Mouse (Mus musculus): ENCODE measurements at regions not wholly inside any gene's neighbourhood (a gene's known extent, or its start where the extent isn't known, plus 50 kb on each side); places are given as distances from the start of the nearest gene placed in this dataset.

DNA sequence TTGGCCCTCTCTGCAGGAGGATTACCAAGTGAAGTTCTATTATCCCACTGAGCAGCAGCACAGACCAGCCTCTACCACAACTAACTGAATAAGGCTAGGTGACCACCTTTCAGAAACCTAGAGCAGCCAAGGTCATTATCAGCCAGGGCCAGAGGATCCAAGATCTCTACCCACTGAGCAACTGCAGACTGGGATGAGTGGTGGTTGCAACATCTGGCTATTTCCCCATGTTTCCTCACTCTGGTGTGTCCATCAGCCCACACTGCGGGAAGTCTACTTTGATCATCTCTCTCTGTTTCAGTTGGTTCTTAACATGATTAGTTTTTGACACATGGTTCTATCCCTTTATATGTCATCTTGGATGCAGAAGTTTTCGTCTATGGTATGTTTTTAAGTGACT is 157.2 kb downstream of the Cog6 start:
- no peak for DNase-seq

DNA sequence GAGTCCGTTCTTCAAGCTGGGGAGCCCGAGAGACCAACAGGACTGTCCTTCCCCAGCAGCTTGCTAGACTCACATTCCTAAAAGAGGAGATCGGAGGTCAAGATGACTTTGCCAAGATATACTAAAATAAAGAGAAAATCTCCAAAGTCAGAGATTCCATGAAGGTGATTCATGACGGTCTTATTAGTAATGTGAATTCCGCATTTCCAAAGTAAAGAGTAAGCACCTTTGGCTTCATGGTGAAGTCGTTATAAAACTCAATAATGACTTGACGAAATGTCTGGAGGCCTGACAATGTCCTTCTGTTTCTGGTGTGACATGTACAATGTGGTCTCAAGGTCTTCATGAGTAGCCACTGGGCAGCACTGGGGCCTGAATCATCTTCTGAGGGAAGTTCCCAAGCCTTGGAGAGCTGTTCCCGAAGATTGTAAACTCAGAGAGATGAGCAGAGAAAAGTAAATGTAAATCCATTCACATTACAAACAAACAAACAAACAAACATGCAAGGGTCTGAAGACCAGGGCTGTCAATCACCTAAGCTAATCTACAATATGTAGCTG is 157.7 kb downstream of the Cog6 start:
- DNase-seq, result no peak

DNA sequence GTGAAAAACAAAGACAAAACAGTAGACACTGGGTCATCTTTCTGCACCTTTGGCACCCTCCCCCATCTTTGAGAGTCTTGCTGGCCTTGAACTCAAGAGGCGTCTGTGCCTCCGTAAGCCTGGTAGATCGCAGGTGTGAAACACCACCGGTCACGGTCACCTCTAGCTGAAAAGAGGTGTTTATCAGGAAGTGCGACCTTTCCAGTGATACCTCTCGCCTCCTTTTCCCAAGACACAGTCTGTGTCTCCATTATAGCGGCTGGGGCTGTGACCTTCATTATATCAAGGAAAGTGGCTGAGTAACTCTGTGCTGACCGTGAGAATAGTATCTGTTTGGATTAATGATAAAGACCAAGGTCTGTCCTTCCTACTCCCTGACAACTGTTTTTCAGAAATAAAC is 158.8 kb downstream of the Cog6 start:
- DNase-seq, result no peak

DNA sequence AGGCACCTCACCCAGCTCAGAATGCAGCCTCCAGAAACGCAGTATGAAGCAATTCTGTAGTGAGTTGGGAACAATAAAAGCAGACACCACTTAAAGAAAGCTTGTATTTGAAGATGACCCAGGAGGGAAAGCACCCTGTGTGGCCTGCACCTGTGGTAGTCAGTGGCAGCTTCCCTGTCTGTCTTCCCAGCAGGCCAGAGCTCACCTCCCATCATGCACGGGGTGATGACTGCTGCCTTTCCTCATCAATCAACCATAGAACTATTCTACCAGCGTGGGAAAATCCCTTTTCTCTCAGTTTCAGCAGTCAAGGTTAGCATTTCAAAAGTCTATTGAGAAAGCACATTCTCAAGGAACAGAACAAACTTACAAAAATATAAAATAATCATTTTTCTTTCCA is 160.0 kb downstream of the Cog6 start:
- no peak for DNase-seq

DNA sequence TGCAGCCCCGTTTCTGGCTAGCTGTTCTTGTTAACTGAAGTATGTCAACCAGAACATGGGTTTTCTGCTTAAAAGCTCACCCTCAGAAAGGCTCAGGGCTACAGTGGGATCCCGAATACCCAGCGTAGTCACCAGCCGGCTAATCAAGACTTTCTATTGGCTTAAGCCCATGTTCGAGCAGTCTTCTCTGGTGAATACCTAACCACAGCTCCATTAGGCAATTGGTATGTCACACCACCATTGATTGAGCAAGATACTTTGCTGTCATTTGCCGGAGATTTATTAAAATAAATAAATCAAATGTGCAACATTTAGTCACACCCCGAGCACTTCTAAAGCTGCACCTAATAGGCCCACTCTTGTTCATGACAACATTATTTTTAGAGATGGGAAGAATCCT is 162.5 kb downstream of the Cog6 start:
- DNase-seq, result no peak

DNA sequence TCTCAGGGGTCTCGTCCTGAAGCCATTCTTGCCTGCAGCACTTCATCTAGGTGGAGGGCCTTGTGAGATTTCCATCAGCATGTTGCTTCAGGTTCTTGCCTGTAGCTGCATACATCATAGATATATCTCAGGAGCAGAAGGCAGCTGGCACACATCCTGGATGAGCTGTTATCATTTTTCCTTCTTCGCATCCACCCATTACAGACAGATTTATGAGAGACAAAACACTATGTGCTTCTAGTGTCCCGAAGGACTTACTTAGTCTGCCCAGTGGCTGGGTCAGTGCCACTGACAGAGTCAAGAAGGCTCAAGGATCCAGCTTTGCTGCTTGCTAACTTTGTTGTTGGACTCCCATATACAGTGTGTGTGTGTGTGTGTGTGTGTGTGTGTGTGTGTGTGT is 163.9 kb downstream of the Cog6 start:
- DNase-seq, result no peak

DNA sequence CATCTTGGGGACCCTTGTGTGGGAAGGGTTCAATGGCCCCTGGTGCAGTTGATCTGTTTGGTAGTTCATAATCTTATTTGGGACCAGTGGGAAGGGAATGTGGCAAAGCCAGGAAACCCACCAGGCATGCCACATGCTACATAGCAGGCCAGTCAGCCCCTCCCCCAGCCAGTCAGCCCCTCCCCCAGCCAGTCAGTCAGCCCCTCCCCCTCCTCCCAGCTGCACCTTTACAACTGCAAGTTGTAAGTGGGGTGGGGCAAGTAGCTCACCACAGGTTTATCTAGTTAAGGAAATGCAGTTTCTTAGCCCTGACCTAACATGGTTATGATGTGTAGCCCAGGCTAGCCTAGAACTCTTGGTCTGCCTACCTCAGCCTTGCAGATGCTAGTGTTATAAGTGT is 171.9 kb downstream of the Cog6 start:
- no peak for DNase-seq

DNA sequence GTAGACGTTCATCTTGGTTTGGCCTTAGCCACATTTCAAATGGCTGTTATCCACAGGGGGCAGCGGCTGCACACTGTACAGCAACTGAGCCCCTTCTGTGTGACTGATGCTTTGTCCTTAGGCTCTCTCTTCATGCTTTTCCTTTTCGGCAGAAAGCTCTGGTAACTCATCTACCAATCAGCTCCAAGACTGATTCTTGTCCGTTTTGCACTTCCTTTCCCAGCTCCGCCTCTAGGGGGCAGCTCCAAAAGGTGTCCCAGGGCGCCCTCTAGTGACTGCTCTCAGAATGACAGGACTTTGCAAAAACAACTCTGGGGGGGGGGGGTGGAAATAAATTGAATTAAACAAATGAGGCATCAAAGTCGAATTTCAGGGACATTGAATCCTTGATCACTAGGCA is 173.0 kb downstream of the Cog6 start:
- peak; percentile 76 to 82 for DNase-seq

DNA sequence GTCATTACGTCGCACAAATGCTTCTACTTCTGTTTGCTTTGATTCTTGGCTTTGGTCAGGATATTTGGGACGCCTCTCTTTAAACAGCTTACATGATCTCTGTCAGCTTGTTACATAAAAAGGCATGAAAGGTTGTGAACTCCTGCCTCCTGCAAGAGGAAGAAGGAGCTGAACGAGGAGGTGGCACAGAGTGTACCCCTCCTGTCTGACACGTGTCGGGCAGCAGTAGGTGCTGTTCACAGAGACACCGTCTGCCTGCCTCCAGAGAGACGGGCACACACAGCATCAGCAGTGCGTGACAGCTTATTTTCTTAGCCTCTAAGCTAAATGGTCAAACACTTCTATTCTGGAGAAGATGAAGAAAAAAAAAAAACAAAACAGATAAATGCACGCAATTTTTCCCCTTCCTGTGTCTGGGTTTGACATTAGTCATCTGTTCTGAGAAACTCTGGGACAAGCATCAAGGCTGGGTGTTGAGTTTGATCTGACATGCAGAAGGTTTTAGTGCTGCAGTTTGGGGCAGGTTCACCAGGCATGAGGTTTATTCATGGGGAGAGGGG is 174.1 kb downstream of the Cog6 start:
- no peak for DNase-seq

DNA sequence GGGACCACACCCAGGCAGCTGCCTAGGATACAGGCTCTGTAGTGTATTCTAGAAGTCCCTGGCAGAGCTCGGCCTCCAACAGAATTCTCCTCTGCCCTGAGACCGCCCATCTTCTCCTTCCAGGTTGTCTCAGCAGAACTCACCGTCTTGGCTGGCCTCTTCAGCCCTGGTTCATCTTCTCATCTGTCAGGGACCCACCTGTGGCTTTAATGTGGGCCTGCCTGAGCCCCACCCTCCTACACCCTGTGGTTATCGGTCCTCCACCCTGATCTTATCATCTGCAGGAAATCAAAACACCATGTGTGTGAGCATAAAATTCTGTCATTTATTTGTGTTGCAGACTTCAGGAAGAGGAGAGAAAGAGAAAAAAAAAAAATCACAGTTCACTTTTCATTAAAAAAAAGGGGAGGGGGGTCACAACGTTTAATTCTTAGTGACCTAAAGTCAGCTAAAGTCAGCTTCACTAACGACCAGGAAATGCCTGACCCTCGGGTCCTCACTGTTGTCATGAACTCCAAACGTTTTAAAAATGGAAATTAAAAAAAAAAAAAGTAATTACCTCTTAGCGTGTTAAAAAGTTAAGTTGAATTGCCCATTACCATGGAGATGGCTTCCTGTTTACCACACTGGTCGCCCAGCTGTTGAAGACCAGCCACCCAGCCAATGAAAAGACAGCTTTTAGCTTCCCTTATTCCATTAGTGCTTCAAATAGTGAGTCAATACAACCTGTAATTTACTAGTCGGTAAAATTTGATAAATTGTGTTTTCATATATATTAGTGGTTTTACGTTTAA is 176.7 kb downstream of the Cog6 start:
- DNase-seq, result no peak

DNA sequence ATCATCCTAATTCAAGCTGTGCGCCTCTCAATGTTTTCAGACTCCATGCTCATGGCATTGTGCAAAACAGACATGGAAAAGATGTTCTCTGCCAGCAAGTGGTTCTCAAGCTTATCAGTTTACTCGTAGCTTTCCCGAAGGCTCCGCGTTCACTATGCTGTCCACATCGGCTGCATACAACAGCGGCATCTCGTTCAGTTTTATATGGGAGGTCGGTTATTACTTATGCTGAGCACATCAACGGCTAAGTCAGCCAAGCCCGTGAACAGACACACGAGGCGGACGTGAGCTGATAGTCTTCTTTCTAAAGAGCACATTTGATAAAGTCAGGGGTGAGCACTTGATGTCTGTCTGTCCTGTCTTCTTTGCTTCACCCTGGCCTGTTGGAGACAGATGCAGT is 179.0 kb downstream of the Cog6 start:
- no peak for DNase-seq

DNA sequence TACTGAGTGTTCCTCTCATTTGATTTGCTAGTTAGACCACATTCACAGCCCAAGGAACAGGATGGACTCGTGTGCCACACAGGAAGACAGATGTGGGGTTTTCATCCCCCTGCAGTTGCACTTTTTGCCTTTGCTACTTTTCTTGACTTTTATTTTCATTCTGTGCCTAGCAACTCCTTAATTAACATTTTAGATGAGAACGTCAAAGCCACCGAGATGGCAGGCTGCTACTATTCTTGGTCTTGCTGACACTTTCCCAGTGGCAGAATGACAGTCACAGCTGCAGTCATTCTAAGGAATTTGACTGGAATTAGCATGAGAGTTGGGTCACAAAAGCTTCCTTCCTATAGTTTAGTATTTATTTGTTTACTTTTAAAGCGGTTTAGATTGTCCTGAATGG is 179.5 kb downstream of the Cog6 start:
- no peak for DNase-seq

DNA sequence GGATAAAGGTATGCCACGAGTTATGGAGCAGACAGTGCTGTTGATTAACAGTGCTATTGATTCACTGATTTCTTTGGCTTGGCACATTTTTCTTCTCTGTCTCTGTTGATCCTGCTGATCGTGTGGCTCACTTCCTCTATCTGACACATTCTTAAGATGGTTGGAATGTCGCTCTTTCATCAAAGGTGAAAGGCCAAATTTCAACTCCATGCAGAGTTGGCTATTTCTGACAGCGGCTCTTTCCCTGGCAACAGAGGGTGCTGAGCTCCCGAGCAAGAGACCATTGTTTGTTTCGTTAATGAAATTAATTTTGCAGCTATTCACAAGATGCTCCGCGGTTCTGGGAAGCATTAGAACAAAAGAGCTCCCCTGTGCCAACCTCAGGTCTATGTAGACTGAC is 180.3 kb downstream of the Cog6 start:
- no peak for DNase-seq

DNA sequence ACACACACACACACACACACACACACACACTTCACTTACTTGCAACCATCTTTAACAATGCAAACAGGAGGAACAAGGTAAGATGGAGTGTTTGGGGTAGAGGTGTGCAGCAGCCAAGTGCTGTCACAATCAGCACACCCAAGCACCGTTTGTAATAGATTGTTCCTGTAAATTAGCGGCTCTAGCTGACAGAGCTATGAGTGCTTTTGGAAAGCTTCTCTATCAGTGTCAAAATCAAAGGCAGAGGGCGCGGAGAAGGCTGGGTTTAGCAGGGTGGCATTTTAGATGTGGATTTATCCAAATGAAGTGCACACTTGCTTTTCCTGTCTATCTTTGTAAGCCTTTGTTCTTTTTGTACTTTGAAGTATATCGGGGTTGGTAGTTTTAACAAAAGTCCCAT is 184.6 kb downstream of the Cog6 start:
- DNase-seq, result no peak

DNA sequence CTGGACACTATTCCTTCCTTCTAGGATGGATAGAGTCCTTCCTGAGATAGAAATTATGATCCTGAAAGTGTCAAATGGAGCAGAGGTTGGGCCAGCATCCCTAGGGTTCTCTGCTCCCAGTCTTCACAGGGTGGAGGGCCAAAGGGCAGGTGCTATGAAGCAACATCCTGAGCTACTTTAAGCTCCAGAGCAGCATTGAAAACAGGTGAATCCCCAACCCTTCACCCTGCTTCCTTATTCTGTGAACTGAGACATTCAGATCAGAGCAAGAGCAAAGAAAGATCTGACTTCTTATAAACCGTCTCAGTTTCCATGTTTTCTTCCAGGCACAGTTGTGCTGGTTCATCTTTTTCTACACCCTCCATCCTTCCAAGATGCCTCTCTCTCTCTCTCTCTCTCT is 185.1 kb downstream of the Cog6 start:
- no peak for DNase-seq

DNA sequence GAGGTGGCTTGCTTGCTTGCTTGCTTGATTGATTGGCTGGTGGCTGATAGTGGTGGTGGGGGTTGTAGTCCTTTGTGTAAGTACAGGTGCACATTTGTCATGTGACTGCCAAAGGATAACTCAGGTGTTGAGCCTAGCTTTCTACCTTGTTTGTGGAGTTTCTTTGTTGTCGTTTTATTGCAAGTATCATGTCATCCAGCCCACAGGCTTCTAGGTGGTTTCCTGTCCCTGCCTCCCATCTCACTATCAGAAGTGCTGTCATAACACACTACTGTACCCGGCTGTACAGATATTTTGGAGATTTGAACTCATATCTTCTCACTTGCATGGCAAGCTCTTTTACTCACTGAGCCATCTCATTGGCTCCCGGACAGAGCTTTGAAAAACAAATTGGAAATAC is 186.9 kb downstream of the Cog6 start:
- DNase-seq, result no peak

DNA sequence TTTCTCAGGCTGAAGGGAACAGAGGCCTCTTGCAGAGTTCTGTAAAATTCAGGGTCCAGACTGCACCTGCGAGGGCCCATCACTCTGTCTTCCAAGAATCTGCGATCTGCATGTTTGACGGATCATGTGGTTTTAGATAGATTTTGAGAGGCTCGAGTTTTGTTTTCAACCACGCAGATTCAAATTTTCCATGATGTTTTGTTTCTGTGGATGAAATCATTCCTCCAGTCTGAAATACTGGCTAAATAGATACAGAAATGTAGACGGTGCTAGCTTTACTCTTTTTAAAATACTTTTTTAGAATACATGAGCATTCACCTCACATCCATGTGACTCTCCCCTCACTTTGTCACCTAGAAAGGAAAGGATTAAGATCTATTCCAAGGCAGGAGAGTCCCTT is 188.0 kb downstream of the Cog6 start:
- no peak for DNase-seq

DNA sequence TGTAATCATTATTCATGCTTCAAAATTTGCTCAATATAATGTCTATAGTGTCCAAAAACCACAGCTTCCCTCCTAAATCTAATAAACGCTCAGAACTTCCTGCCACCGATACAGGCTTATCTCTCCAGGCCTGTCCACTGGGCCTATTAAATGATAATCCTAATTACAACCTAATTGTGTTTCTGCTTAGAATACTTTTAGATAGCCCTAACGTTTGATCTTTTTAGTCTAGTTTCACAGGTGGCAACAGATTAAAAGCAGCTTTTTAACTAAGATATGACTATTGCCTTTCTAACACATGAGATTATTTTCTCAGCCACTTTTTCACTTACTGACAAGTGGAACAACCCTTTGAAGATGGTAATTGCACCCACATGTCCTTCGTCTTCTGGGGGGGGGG is 188.6 kb downstream of the Cog6 start:
- no peak for DNase-seq

DNA sequence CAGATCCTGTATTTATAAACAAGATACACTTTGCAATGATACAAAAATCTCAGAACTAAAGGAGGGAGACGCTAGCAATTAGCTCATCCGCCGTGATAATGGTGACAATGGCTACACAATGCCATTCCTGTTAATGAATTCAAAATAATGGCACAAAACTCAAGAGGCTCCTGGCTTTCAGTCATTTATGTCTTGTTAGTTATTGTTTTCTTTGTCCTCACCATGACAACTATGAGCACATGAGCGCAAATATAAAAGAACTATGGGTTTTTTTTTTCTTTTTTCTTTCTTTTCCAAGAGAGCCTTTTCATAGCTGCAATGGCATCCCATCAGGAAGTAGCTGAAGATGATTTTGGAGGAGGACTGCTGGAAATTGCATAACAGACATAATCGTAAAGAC is 194.2 kb downstream of the Cog6 start:
- no peak for DNase-seq

DNA sequence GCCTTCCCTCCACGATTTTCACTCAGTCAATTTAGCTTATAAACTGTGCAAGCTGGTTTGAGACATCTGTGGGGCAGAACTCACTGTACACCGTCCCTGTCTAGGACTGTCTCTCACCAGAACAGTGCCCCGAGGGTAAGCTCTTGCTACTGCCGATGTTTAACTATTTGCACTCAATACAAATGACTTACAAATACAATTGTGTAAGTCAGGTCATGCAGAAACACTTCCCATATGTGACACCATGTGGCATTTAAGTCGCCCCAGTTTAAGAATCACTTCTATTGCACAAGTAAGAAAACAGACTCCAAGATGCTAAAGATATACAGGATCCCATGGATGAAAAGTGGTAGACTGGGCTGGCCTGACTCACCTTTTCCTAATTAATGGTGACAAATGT is 195.6 kb downstream of the Cog6 start:
- DNase-seq, result no peak

DNA sequence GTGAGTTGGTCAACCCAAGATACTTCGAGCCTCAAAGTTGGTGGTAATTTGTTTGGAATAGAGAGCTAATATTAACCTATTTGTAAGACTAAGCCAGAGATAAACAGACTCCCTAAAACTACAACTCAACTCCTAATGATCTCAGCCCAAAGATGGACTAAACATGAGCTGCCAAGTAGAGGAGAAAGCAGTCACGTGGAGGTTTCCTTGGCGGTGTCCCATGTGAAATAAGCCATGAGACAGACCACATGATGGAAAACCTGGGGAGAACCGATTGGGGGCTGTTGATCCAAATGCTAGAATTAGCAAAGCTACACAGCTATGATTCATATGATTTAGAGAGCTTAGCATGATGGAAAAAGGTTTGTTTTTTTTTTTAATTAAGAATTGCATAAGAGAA is 198.6 kb downstream of the Cog6 start:
- no peak for DNase-seq

DNA sequence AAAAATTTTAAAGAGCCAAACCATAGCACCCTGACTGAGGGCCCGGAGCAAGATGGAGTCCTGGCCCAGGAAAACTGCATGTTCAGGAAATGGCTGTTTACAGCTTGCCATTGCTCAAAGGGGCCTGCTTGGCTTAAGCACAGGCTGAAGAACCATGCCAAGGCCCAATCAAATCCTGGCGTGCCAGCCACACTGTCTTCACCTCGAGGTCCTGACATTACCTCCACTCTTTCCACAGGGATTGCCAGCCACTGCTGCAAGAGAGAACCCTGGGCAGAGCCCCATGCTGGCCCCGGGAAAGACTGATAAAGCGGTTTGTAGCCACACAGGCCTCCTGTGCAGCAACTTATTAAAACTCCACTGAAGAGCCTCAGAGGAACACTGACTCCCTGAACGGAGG is 199.6 kb downstream of the Cog6 start:
- DNase-seq, result no peak

DNA sequence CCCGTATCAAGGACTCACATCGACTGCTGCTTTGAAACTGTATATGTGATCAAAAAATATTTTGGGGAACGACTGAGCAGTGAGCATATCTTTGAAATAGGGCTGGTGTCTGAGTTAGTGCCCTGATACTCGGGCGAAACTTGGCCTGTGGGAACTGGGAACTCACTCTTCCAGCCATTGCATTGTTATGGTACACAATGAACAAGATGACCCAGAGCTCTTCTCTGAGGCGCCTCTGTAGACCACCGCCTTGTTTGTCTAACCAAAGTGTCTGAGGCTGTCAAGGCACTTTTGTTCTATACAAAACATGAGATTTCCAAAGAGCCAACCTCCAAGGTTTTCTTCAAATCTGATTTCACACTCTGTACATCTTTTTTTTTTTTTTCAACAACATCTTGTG is 201.5 kb downstream of the Cog6 start:
- DNase-seq, result no peak

DNA sequence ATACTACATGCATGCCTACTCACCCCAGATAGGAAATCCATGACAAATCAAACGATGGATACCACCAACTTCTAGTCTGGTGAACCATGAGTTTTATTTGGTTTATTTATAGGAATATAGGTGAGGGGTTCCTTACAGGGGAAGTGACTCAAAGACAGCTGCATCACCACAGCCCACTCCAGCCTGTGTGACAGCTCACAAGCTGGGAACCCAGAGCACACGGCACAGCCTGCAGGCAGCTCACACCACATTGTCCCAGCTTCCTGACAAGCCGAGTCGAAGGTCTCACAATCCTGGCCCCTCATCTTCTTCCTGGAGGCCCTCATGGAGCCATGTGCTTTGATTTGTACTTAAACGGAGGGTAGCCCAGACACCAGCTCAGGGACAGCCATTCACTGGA is 214.7 kb downstream of the Cog6 start:
- no peak for DNase-seq

DNA sequence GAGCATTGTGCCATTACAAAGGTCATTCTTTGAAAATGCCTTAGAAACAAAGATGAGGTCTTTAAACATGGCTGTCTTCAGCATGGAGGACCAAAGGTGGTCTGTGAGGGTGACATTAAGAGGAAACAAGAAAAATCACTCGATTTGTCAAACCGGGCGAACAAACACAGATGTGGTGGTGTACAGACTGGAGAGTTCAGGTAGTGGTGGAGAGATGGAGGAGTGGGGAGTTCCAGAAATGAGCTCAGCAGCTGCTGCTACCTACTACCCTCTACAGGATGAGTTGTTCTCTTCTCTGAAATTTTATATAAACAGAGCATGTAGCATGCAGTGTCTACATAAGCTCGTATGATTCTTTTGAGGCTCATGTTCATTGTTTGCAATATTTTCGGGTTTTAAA is 215.6 kb downstream of the Cog6 start:
- DNase-seq, result no peak
